Mouse (Mus musculus) midbrain, embryonic 11.5 days (tissue): ENCODE measurements around the gene Dctn3. TPM values are rescaled to one million over a fixed set of nuclear protein-coding genes. Genes with fewer than 3 reads are reported as not detected.
"Not testable (repeated sequence)": the region's sequence is repeated elsewhere in the genome, so short reads cannot be mapped to it uniquely, and the experiment has no call there.

Source experiments
- ATAC-seq: fragments of 200-750 bp; cut with Nextera tagmentation; 2 replicates; pipeline ENCODE4 v1.8.0; 2017; ENCODE audit warnings: moderate TSS enrichment, moderate library complexity; ENCODE audit not compliant: low FRiP score
- DNase-seq: peaks from one replicate; pipeline ENCODE4 v3.0.0; 2015; ENCODE audit warnings: low spot score; ENCODE audit errors: missing footprints
- H3K27ac ChIP-seq: fragments of 300-500 bp; sonication (generic); 2 replicates; pipeline ENCODE4 v1.5.1; 2014; ENCODE audit warnings: low read depth, low read length
- H3K27me3 ChIP-seq: fragments of 300-500 bp; sonication (generic); 2 replicates; pipeline ENCODE4 v1.6.1; 2014; ENCODE audit warnings: mild to moderate bottlenecking, low read length, moderate library complexity, mixed read lengths; ENCODE audit not compliant: control insufficient read depth, insufficient read depth
- H3K36me3 ChIP-seq: fragments of 300-500 bp; sonication (generic); 2 replicates; pipeline ENCODE4 v1.6.1; 2014; ENCODE audit warnings: mild to moderate bottlenecking, low read length, moderate library complexity, mixed read lengths; ENCODE audit not compliant: control insufficient read depth, insufficient read depth
- H3K4me1 ChIP-seq: fragments of 300-500 bp; sonication (generic); 2 replicates; pipeline ENCODE4 v1.6.1; 2014; ENCODE audit warnings: low read length; ENCODE audit not compliant: control insufficient read depth, insufficient read depth
- H3K4me2 ChIP-seq: fragments of 300-500 bp; sonication (generic); 2 replicates; pipeline ENCODE4 v1.6.1; 2014; ENCODE audit warnings: mild to moderate bottlenecking, moderate library complexity
- H3K4me3 ChIP-seq: fragments of 300-500 bp; sonication (generic); 2 replicates; pipeline ENCODE4 v1.5.1; 2014; ENCODE audit warnings: low read depth, low read length
- H3K9ac ChIP-seq: fragments of 300-500 bp; sonication (generic); 2 replicates; pipeline ENCODE4 v1.6.1; 2014; ENCODE audit warnings: low read length
- H3K9me3 ChIP-seq: fragments of 300-500 bp; sonication (generic); 2 replicates; pipeline ENCODE4 v1.6.1; 2016; ENCODE audit warnings: low read length; ENCODE audit not compliant: control insufficient read depth
- whole genome bisulfite sequencing: fragments of 180-500 bp; shearing (Covaris S2); extraction: QIAGEN DNeasy Blood & Tissue Kit; methylation state at CpG from one replicate; pipeline ENCODE4 v1.1.7; 2014; 5-methylcytosine and 5-hydroxymethylcytosine counted together
- polyA plus RNA-seq: library from polyadenylated mRNA; unstranded; fragments of >200 nt; fragmentation: Nextera tagmentation; extraction: Ambion mirVana; gene quantifications from 2 replicates; pipeline ENCODE4 v1.2.1, GENCODE M21; 2014

The Dctn3 gene
- polyA plus RNA-seq, result 154 and 155 TPM in 2 replicates

GRCm38 (mm10) chr4:41722918-41723351 is at the start of gene Dctn3:
TSS of gene Dctn3 (minus strand) at chr4:41723170.
- peak within 1 kb of the TSS; percentile 89 for H3K4me2 ChIP-seq
- H3K9me3 ChIP-seq, result no peaks in the 10 kb centered on the region
- DNase-seq (peak; percentile 97), ATAC-seq (peak; percentile 96)
- no peak within 1 kb of the TSS for H3K27ac ChIP-seq
- WGBS, result under 1% methylated on average over 27 of the region's 27 CpGs
- H3K4me3 ChIP-seq, result peak within 1 kb of the TSS; percentile 77
- peak within 1 kb of the TSS; percentile 79 for H3K9ac ChIP-seq
- H3K36me3 ChIP-seq, result peaks cover 8% of the 10 kb centered on the region; the same call in 1 of the 2 replicates
- H3K27me3 ChIP-seq, result peaks cover 41% of the 10 kb centered on the region
- peaks cover 14% of the 10 kb centered on the region for H3K4me1 ChIP-seq

DNA sequence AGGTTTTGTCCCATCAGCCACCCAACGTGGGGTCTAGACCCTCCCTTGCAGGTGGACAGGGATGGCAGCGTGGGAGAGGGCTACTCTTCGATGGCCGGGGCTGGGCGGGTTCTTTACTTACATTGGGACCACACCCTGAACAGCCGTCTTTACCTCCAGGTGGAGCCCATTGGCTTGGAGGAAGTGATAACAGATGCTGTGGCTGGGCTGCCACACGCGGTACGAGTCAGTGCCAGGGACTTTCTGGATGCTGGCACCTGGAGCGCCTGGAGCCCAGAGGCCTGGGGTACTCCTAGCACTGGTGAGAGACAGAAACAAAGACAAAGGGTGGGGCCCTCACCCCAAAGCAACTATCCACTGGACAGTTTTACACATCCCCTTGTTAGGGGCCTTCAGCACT is 44.3 kb upstream of the Dctn3 start:
- not testable (repeated sequence) for H3K4me1 ChIP-seq, H3K9ac ChIP-seq, H3K36me3 ChIP-seq, ATAC-seq, H3K4me3 ChIP-seq, H3K4me2 ChIP-seq, H3K27me3 ChIP-seq, H3K9me3 ChIP-seq, H3K27ac ChIP-seq, DNase-seq
- 86% methylated on average over 10 of the region's 10 CpGs for WGBS

GRCm38 (mm10) chr4:41763176-41763575 is 40.2 kb upstream of the Dctn3 start:
- not testable (repeated sequence) for H3K27ac ChIP-seq, ATAC-seq, H3K9me3 ChIP-seq, H3K27me3 ChIP-seq, H3K4me2 ChIP-seq, H3K36me3 ChIP-seq, DNase-seq, H3K9ac ChIP-seq, H3K4me3 ChIP-seq
- peaks cover 23% of the 10 kb centered on the region for H3K4me1 ChIP-seq
- WGBS, result 84% methylated on average over 4 of the region's 6 CpGs

DNA sequence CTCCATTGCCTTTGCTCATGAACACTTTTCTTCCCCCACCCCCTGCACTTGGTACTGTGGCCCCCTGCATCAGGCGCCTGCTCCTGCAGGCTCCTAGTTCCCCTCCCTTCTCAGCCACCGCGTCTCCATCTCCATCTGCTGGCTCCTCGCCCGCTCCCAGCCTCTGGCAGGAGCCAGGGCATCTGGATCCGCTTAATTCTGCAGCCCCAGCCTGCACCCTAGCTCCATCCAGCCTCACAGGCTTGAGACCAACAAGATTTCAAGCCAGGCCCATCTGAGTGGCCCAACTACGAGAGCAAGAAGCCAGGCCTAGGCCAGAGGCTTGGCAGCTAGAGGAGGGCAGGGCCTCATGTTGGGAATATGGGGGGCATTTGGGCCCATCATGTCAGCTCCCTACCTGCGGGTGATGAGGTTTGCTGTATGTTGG is 39.7 kb upstream of the Dctn3 start:
- not testable (repeated sequence) for H3K9ac ChIP-seq, DNase-seq, H3K36me3 ChIP-seq, H3K27me3 ChIP-seq, H3K9me3 ChIP-seq, H3K4me2 ChIP-seq, H3K27ac ChIP-seq, H3K4me3 ChIP-seq, ATAC-seq
- WGBS, result 45% methylated on average over 8 of the region's 8 CpGs
- H3K4me1 ChIP-seq, result peaks cover 23% of the 10 kb centered on the region

- Histone ChIP-seq H3K4me3 (no peak overlapping the region), H3K27me3 (no peaks in the 10 kb centered on the region), H3K9ac (no peak overlapping the region), H3K9me3 (no peaks in the 10 kb centered on the region), H3K4me1 (peaks cover 23% of the 10 kb centered on the region), H3K36me3 (no peaks in the 10 kb centered on the region), H3K27ac (no peak overlapping the region), H3K4me2 (0 out of 2 replicates have a peak overlapping the region, but pooled peaks have one; percentile 11)
- peak; percentile 81 for DNase-seq
- ATAC-seq, result no peak
- WGBS, result 34% methylated on average over 8 of the region's 8 CpGs
These were observed 39.2 kb upstream of the Dctn3 start for GRCm38 (mm10) chr4:41762099-41762687.

DNA sequence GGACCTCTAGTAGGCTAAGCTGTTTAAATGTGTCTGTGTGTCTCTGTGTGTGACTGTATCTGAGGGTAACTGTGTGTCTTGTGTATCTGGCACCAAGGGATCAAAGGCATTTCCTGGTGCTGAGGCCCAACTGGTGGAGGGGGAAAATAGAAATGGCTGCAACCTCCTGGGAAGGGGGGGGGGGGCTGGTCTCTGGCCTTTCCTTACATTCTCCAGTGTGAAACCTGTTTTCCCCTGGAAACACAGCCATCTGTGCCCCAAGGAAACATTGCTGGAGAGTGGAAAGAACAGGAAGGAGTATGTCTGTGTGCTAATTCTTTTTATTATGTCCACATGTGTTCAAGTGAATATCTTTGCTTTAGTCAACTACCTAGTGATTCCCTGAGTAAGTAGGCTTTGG is 38.7 kb upstream of the Dctn3 start:
- no peak overlapping the region for H3K9ac ChIP-seq
- DNase-seq (no peak), ATAC-seq (no peak)
- no peak overlapping the region for H3K4me3 ChIP-seq
- no peak overlapping the region for H3K4me2 ChIP-seq
- peaks cover 23% of the 10 kb centered on the region for H3K4me1 ChIP-seq
- H3K36me3 ChIP-seq, result no peaks in the 10 kb centered on the region
- H3K27me3 ChIP-seq, result no peaks in the 10 kb centered on the region
- H3K9me3 ChIP-seq, result no peaks in the 10 kb centered on the region
- H3K27ac ChIP-seq, result no peak overlapping the region; the same call in 1 of the 2 replicates

DNA sequence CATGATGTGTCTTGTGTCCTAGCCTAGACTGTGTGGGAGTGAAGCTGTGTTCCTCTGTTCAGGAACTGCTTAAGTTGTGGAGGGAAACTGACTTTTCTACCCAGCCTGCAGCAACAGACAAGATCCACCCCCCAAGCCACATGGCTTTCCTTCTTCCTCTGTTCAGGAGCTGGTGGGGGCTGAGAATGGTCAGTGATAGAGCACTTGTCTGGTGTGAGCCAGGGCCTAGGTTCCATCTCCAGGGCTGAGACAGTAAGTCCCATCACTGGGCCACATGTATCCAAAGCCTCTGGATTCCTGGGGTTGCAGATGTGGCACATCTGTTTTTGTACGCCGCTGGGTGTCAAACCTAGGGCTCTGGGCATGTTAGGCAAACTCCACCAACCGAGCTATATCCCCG is 37.9 kb upstream of the Dctn3 start:
- ATAC-seq (0 out of 2 replicates have a peak, but pooled peaks have one; percentile 15), DNase-seq (no peak)
- Histone ChIP-seq H3K4me3 (peak overlapping the region; percentile 30), H3K4me2 (peak overlapping the region; percentile 55), H3K9ac (peak overlapping the region; percentile 41), H3K27ac (no peak overlapping the region), H3K4me1 (peaks cover 23% of the 10 kb centered on the region), H3K9me3 (no peaks in the 10 kb centered on the region), H3K27me3 (no peaks in the 10 kb centered on the region), H3K36me3 (no peaks in the 10 kb centered on the region)
- 90% methylated on average over 4 of the region's 4 CpGs for WGBS

DNA sequence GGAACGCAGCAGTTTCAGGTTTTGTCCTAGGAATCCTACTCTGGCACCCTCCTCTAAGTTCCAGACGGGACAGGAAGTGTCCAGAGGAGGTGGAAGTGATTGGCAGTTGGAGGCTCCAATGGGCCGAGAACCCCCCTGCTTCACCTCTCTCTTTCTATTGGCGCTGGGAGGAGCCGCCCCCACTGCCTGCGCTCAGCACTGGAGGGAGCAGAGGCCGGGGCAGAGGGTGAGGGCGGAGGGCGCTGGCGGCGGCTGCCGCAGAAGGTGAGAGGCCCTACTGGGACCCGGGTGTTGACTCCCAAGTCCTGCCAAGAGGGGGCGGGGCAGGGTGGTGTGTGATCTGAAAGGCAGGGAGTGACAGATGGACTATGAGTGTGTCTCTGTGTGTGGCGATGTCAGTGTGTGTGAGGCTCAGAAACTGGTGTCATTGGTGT is 37.3 kb upstream of the Dctn3 start:
- Histone ChIP-seq H3K4me2 (peak overlapping the region; percentile 55), H3K4me3 (peak overlapping the region; percentile 30), H3K27ac (peak overlapping the region; percentile 40; the same call in 1 of the 2 replicates), H3K9ac (peak overlapping the region; percentile 41), H3K36me3 (no peaks in the 10 kb centered on the region), H3K9me3 (no peaks in the 10 kb centered on the region), H3K27me3 (no peaks in the 10 kb centered on the region), H3K4me1 (peaks cover 23% of the 10 kb centered on the region)
- ATAC-seq (peak; percentile 91), DNase-seq (peak; percentile 97)
- 0% methylated on average over 13 of the region's 15 CpGs for WGBS

DNA sequence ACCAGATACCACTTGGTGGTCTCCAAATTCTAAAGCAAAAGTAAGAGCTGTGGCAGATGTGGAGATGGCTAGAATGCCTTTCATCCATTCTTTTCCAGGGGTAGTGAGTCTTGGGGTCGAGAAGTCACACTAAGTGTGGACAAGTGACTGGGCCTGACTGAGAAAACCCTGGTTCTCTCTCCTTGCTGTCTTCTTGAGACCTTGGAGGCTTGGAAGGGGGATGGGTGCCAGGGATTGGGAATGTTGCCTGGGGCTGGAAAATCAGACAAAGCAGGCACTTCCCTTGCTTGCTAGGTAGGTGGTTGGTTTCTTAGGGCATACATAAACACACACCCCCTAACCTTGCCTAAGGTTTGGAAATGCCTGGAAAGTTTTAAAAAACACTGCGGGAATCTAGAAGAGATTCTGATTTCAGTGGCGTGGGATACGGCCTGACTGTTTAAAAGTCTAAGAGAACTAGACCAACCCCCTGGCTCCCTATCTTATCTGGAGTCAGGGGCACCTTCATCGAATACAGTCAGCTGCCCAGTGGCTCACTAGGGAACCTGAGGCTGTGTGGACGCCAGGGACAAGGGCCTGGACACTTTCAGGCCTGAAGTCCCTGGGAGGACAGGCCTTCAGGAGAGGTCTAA is 36.8 kb upstream of the Dctn3 start:
- Histone ChIP-seq H3K27me3 (no peaks in the 10 kb centered on the region), H3K27ac (no peak overlapping the region; the same call in 1 of the 2 replicates), H3K4me1 (peaks cover 26% of the 10 kb centered on the region), H3K4me2 (peak overlapping the region; percentile 55), H3K36me3 (no peaks in the 10 kb centered on the region), H3K9me3 (no peaks in the 10 kb centered on the region), H3K9ac (peak overlapping the region; percentile 41; the same call in 1 of the 2 replicates), H3K4me3 (peak overlapping the region; percentile 30)
- no peak for ATAC-seq
- 35% methylated on average over 6 of the region's 6 CpGs for WGBS
- no peak for DNase-seq
